Mouse (Mus musculus) brown adipose tissue, adult 24 weeks (tissue): ENCODE results near the gene Rhbdl1. TPM values are rescaled to one million over a fixed set of nuclear protein-coding genes. Genes with fewer than 3 reads are reported as not detected.
A peak's percentile ranks its signal among the peaks of the same experiment; 100 is the strongest.
"Not testable (repeated sequence)": the region's sequence is repeated elsewhere in the genome, so short reads cannot be mapped to it uniquely, and the experiment has no call there.

ENCODE experiments used
- H3K27ac ChIP-seq: fragments of 200-500 bp; replicated peaks from 2 replicates; pipeline ENCODE4 v1.5.1; 2012; ENCODE audit warnings: low read depth, mild to moderate bottlenecking, low read length
- H3K4me1 ChIP-seq: fragments of 200-500 bp; 2 replicates; pipeline ENCODE4 v1.6.1; 2012; ENCODE audit warnings: low read length, mixed read lengths; ENCODE audit not compliant: control insufficient read depth, insufficient read depth, insufficient read length
- H3K4me3 ChIP-seq: fragments of 200-500 bp; 2 replicates; pipeline ENCODE4 v1.5.1; 2012; ENCODE audit warnings: low read depth, mild to moderate bottlenecking, low read length, moderate library complexity; ENCODE audit not compliant: insufficient read depth
- polyA plus RNA-seq: library from polyadenylated mRNA; stranded (reverse); fragments of >200 nt; gene quantifications from 2 replicates; pipeline ENCODE4 v1.2.4, GENCODE M21; 2012; ENCODE audit not compliant: missing spikeins, insufficient read depth, insufficient read length

Gene Rhbdl1
- polyA plus RNA-seq, 1 experiment = 3.4 TPM

DNA sequence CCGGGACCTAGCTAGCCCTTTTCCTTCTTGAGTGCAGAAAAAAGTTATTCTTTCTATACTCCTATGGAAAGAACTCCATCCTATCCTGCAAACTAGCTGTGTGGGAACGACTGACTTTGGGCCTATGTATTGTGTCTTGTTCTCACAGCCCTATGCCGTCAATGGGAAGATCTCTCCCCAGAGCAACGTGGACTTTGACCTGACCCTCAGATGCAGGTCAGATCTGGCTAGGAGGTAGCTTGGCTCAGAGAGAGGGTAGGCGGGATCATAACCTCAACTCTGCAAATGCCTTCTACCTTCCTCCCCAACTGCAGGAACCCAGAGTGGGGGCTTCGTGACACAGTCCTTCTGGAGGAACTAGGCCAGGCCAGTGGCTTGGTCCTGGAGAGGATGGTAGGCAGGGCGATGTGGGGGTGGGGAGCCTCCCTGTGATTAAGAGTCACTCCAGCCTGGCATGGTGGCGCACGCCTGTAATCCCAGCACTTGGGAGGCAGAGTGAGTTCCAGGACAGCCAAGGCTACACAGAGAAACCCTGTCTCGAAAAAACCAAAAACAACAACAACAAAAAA lies 39.3 kb upstream of the Rhbdl1 start:
- Histone ChIP-seq H3K4me3 (peak overlapping the region; percentile 87), H3K4me1 (peaks cover 9% of the 10 kb centered on the region; the same call in 1 of the 2 replicates), H3K27ac (no peak overlapping the region)

DNA sequence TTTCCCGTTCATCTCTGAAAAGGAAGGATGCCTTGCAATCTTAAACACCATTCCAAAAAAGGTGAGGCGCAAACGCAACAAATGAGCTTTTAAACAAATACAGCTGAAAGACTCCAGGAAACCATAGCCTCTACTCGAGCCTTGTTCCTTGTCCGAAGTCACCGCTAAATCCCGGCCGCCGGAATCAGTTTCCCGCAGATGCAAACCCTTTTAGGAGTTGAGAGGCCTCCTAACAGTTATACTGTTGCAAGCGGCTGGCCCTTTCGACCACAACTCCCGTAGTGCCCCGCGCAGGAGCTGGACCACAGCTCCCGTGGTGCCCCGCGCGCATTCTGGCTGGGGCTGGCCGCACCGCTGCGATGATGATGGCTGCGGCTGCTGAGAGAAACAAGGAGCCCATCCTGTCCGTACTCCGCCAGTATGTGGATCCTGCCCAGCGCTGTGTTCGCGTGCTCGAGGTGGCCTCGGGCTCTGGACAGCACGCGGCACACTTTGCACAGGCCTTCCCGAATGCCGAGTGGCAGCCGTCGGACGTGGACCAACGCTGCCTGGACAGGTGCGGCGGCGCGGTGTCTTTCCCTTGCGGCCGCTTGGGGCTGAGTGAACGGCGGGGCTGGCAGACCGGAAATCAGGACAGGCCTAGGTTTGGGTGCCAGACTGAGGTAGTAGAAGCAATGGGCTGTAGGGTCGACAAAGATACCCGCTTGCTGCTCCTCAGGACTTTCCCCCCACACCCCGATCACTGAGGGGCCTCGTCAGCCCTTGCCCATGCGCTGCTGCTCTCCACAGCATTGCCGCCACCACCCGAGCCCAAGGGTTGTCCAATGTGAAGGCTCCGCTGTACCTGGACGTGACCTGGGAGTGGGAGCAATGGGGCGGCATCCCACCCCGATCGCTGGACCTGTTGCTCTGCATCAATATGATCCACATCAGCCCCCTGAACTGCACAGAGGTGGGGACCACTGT lies 38.4 kb upstream of the Rhbdl1 start:
- Histone ChIP-seq H3K4me3 (peak overlapping the region; percentile 87), H3K27ac (peak overlapping the region; percentile 44), H3K4me1 (peaks cover 9% of the 10 kb centered on the region; the same call in 1 of the 2 replicates)

DNA sequence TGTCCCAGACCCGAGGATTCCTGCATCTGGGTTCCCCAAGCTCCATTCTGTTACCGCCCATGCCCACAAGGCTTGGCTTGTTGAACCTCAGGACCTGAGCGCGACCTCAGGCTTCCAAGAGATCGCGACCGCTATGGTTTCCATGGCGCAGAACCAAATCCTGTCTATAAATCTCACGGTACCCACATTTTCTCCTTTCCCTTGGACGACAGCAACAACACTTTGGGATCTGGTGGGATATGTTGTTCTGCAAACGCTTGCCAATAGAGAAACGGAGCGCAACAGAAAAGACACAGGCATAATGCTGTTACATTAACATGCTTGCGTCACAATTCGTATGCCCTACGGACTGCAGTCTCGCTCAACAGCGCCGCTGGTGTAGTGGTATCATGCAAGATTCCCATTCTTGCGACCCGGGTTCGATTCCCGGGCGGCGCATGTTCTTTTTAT lies 37.7 kb upstream of the Rhbdl1 start, which contains the start of gene Mettl26:
Gene Mettl26 (plus strand): TSS at position 354 of the 450 bp plus-strand sequence.
- Histone ChIP-seq H3K4me3 (peak within 1 kb of the TSS; percentile 87), H3K4me1 (peaks cover 9% of the 10 kb centered on the region; the same call in 1 of the 2 replicates), H3K27ac (peak within 1 kb of the TSS; percentile 44)

GRCm38 (mm10) chr17:25874148-25874720 lies 37.1 kb upstream of the Rhbdl1 start:
- Histone ChIP-seq H3K4me1 (peaks cover 9% of the 10 kb centered on the region; the same call in 1 of the 2 replicates), H3K27ac (peak overlapping the region; percentile 32; the same call in 1 of the 2 replicates), H3K4me3 (peak overlapping the region; percentile 87)

GRCm38 (mm10) chr17:25873405-25874147 lies 36.5 kb upstream of the Rhbdl1 start:
- Histone ChIP-seq H3K4me1 (peaks cover 12% of the 10 kb centered on the region; the same call in 1 of the 2 replicates), H3K4me3 (peak overlapping the region; percentile 87; the same call in 1 of the 2 replicates), H3K27ac (no peak overlapping the region)

DNA sequence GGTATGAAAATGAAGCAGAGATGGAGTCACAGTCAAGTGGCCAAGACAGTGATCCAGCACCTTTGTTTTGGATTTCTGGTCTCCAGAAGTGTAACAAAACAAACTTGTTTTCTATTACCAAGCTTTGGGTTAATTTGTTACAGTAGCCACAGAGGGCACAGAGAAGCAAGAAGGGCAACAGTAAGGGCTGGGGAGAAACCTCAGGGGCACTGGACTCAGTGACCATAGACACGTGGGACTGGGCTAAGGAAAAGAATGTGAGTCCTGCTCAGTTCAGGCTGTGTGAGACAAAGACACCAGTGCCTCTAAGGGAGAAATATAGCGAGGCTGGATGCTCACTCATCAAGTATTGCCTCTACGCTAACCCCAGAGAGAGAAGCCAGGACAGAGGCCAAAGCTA lies 35.6 kb upstream of the Rhbdl1 start:
- H3K27ac ChIP-seq = no peak overlapping the region
- no peak overlapping the region for H3K4me3 ChIP-seq
- H3K4me1 ChIP-seq = peaks cover 12% of the 10 kb centered on the region; the same call in 1 of the 2 replicates

DNA sequence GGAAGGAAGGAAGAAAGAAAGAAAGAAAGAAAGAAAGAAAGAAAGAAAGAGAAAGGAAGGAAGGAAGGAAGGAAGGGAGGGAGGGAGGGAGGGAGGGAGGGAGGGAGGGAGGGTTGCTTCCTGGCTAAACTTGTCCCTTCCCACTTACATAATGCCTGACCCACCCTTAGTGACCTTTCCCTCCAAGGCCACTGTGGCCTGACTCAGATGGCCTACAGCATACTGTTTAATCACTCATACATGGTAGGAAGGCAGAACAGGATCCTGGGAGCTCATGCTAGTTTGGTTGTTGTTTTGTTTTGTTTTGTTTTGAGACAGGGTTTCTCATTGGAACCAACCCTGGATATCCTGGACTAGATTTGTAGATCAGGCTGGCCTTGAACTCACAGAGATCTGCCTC lies 34.5 kb upstream of the Rhbdl1 start:
- peaks cover 12% of the 10 kb centered on the region; the same call in 1 of the 2 replicates for H3K4me1 ChIP-seq
- not testable (repeated sequence) for H3K27ac ChIP-seq, H3K4me3 ChIP-seq

- Histone ChIP-seq H3K27ac (no peak overlapping the region), H3K4me3 (no peak overlapping the region), H3K4me1 (peaks cover 5% of the 10 kb centered on the region; the same call in 1 of the 2 replicates)
Measured at GRCm38 (mm10) chr17:25869954-25870353, 32.9 kb upstream of the Rhbdl1 start.

GRCm38 (mm10) chr17:25869498-25869897 lies 32.4 kb upstream of the Rhbdl1 start:
- Histone ChIP-seq H3K27ac (no peak overlapping the region), H3K4me1 (peaks cover 5% of the 10 kb centered on the region; the same call in 1 of the 2 replicates), H3K4me3 (no peak overlapping the region)

DNA sequence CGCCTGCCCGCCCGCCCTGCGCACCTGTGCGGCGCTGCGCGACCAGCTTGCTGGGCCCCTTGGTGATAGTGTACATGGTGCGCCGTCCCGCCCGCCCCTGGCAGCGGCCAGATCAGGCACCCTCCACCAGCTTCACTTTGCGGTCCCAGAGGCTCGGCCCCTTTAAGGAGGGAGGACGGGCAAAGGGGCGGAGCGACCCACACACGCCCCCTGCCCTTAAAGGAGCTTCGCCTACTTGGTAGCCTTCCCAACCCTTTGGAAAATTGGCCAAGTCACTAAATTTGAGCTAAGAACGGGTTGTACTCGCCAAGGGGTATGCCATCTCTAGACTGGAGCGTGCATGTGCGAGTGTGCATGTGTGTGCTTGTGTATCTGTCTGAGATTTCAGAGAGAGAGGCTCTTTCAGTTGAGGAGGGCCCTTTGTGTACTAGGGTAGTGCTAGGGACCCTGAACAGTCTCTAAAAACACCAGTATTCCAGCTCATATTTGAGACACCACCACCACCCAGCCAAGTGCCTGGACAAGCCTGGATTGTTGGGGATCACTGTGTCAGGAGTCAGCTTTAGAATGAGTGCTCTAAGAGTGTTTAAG lies 31.6 kb upstream of the Rhbdl1 start, which contains the start of gene Mcrip2:
Gene Mcrip2 (minus strand): TSS at position 164 of the 591 bp plus-strand sequence.
- 0 out of 2 replicates have a peak, but pooled peaks cover 3% of the 10 kb centered on the region for H3K4me1 ChIP-seq
- peak within 1 kb of the TSS; percentile 92 for H3K27ac ChIP-seq
- H3K4me3 ChIP-seq = peak within 1 kb of the TSS; percentile 89

GRCm38 (mm10) chr17:25867836-25868600 lies 30.9 kb upstream of the Rhbdl1 start:
- Histone ChIP-seq H3K27ac (peak overlapping the region; percentile 92), H3K4me1 (0 out of 2 replicates have a peak, but pooled peaks cover 3% of the 10 kb centered on the region), H3K4me3 (peak overlapping the region; percentile 89)

DNA sequence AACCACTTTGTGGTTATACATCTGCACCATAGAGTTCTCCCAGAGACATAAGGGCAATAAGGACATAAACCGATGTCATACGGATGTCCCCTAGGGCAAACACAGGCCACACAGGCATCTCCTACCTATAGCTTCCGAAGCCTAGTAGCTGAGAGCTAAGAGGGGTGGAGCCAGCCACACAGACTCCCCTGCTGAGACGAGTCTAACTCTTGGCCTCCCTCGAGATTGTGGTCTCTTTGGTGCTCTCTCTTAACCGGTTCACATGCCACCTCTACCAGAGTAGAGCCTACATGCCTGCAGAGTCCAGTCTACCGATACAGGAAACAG lies 30.4 kb upstream of the Rhbdl1 start:
- peak overlapping the region; percentile 92 for H3K27ac ChIP-seq
- 0 out of 2 replicates have a peak, but pooled peaks cover 3% of the 10 kb centered on the region for H3K4me1 ChIP-seq
- H3K4me3 ChIP-seq = peak overlapping the region; percentile 89

- Histone ChIP-seq H3K4me1 (0 out of 2 replicates have a peak, but pooled peaks cover 3% of the 10 kb centered on the region), H3K27ac (peak overlapping the region; percentile 93), H3K4me3 (peak overlapping the region; percentile 62)
Measured at GRCm38 (mm10) chr17:25866172-25866571, 29.1 kb upstream of the Rhbdl1 start.
